Mouse (Mus musculus) frontal cortex, postnatal 36 days (tissue): Measurements from ENCODE around the gene Btbd6.
A peak's percentile ranks its signal among the peaks of the same experiment; 100 is the strongest.

Source experiments
- DNase-seq, 2 experiments: peaks; one replicate each; pipeline ENCODE4 v3.0.0; 2022; ENCODE audit warnings: low spot score in 2 of 2

The Btbd6 gene

GRCm38 (mm10) chr12:113004993-113005392 lies 28.7 kb downstream of the Btbd6 start:
- peak; percentile 54 to 67 for DNase-seq

GRCm38 (mm10) chr12:113011702-113012360 lies 35.5 kb downstream of the Btbd6 start:
- DNase-seq, result no peak

GRCm38 (mm10) chr12:113012443-113012842 lies 36.2 kb downstream of the Btbd6 start:
- no peak for DNase-seq

DNA sequence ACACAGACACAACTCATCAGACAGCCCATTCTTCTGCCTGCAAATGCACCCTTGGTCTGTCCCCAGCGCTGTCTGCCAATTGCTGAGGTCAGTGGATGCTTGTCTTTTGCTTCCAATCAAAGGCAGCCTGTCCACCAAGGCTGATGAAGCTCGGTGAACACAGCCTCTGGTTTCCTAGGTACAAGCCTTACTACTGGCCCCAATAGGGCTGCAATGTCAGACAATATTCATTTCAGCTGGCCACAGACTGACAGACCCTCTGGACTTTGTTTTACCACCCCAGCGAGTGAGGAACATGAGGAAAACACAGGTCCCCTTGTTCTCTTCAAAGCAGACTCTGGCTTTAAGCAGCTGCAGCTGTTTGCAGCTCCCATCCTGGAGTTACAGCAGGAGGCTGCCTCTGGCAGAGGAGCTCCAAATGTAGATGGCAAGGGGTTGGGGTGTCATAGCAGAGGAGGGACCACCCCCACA lies 36.8 kb downstream of the Btbd6 start:
- DNase-seq, result peak; percentile 35 to 48

GRCm38 (mm10) chr12:113013604-113014558 lies 37.6 kb downstream of the Btbd6 start, which contains the start of gene Pacs2:
TSS of gene Pacs2 (plus strand) at chr12:113014508.
- peak; percentile 86 to 93 for DNase-seq

DNA sequence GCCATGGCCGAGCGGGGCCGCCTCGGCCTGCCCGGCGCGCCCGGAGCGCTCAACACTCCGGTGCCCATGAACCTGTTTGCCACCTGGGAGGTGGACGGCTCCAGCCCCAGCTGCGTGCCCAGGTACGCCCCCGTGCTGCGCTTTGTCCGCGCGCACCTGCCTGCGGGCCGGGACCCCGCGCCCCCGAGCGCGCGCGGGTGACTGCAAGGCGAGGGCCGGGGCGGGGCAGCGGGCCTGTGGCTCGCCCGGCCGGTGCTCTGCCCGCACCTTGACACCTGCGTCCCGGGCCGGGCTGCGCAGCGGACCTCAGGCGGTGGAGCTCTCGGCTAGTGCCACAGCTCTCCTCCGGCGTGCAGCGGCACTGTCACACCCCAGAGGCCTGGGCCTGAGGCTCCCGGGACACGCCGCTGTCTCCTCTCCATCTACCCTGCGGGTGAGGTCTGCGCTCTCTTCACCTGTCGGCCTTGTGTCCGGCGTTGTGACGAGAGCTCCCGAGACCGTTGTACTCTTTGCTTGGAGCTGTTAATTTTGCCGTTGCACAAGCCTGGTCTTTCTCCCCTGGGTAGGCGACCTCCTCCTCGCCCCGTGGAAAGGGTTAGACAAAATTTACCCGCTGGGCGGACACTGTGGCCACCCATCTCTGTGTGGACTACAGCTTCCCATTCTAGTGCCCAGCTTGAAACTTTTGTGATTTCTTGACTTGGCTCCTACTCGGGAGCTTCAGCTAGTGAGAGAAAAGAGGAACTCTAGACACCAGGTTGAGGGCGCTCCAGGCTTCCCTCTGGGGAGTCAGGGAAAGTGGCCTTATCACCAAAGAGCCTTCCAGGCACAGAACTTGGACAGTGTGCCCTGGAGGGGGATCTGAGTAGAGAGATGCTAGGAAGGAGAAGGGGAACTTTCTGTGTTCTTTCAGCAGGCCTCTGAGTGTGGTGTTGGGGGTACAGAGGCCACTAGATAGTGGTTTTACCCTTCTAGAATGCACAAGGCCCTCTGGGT lies 38.6 kb downstream of the Btbd6 start:
- peak in 1 of 2 experiments; percentile 20 for DNase-seq

GRCm38 (mm10) chr12:113015956-113016355 lies 39.7 kb downstream of the Btbd6 start:
- no peak for DNase-seq

DNA sequence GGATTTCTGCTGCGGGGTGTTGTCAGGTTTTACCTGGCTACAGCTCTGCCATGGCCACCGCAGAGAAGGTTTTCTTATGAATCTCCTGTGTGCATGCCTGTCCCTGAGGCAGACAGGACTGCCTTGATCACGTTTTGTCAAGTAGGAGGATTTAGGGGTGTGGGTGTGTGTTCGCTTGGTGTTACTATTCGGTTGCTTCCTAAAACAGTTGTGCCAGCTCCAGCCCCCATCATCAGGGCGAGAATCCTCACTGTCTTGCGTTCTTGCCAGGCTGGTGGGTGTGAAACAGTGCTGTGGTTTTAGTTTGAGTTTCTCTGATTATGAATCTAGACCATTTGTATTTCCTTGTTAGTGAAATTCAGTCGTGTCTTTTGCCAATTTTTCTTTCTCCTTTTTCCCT lies 40.7 kb downstream of the Btbd6 start:
- DNase-seq, result peak; percentile 80 to 92

- no peak for DNase-seq
Measured at GRCm38 (mm10) chr12:113017429-113017984, 41.2 kb downstream of the Btbd6 start.

- no peak for DNase-seq
Measured at GRCm38 (mm10) chr12:113018763-113019162, 42.5 kb downstream of the Btbd6 start.

DNA sequence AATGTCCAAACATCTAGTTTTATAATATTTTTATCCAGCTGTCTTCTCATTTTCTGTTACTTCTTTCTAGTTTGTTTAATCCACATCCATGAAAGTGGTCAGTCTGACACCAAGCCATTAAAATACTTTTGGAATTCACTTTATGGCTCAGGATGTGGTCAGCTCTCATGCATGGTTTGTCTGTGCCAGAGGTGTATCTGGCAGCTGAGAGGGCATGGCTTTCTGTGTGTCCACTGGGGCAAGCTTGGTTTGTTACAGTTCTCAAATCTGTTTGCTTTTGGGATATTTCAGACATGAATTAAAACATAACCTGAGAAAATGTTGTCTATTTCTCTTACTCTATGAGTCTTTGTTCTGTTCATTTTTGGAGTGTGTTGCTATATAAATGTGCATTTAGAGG lies 45.2 kb downstream of the Btbd6 start:
- no peak for DNase-seq

DNA sequence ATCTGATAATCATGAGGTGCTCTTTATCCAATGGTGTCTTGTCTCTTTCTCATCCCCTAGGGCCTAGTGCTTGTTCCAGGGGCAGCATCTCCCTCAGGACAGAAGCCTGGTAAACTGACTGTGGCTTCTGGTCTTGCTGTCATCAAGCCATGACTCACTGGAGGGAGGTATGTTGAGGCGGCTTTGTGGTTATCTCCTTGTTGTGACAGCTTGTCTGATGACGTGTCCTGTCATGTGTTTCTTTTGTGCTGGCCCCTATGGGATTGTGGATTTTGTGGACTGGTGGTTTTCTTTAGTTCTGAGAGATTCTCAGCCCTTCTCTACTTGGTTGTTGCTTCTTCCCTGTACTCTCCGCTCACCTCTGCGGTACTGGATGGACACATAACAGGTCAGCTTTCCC lies 46.8 kb downstream of the Btbd6 start:
- DNase-seq, result no peak

DNA sequence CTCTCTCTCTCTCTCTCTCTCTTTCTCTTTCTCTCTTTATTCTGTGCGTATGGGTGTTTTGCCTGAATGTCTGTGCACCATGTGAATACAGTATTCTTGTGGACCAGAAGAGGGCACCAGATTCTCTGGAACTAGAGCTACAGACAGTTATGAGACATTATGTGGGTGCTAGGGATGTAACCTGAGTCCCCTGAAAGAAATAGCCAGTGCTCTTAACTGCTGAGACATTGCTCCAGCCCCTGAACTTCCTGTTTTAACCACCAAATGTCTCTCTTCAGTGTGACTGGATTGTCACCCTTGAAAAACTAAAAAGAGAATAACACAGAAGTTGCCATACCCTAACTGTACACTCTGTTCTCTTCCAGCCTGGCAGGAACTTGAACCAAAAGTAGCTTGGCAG lies 50.3 kb downstream of the Btbd6 start:
- no peak for DNase-seq

- no peak for DNase-seq
Measured at GRCm38 (mm10) chr12:113027495-113027894, 51.2 kb downstream of the Btbd6 start.

DNA sequence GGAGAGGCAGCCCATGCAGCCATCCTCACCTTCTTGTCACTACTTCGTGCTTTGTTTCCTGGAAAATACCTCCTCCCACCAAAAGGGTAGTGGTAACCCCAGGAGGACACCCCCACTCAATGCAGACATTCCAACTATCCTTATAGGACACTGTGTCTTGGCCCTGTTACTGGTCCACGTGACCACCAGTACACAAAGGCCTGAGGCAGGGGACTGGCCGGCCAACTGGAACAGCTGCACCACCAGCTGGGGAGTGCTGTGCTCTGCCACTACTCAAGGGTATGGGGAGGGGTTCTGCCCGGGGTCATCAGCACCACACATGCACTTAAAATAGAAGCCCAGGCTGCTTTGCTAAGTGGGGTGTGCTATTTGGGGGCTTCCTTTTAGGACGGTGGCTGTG lies 51.8 kb downstream of the Btbd6 start:
- DNase-seq, result no peak
